Mouse (Mus musculus): ENCODE results near the gene Rpl29.

Rpl29 gene

DNA sequence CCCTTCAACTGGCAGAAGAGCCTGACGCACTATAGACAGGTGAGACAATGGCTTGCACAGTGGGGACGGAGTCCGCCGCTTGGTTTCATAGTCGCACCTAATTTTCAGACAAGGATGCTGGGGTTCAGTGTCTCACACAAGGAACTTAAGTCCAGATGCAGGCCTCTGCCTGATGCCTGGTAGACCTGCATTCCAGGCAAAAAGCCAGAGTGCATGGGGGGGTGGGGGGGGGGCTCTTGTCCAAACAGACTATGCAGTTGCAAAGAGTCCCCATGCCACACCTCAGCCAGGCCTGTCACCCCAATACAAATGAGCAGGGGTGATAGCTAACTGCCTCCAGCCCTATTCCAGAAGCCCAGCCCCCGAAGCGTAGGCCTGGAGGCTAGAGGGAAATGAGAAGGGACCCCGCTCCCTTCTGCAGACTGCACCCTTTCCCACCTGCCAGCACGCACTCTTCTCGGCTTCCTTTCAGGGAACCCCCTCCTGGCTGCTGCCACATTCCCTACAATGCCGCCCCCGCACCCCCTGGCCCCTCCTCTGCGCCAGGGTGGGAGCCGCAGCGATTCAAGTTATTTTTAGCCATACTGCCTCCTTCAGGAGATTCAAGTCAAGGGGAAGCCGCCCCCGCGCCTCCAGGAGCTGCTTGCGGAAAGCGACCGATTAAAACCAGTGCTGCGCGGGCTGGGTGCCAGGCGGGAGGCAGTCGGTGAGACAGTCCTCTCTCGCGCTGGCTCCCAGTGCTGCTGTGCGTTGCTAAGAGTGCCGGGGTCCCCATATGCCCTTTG is 11.2 kb upstream of the Rpl29 start:
- peak; percentile 76 for DNase-seq (ENCODE audit: low spot score)

DNA sequence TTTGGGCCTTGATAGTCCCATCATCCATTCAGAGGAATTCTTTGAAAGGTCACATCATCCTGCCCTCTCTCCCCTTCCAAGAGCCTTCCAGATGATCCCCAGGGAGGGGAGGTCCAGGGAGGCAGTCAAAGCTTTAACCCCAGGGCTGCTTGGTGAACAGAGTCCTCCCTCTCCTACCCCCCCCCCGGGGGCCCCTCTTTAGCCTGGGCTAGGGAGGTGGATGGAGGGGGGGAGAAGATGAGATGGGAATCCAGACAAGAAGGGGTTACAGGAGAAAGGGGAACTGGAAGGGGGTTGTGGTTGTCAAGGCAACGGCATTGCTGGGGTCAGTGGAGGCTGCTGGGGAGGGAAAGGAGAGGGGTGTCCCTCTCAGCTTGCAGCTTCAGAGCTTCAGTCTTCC is 8.6 kb upstream of the Rpl29 start:
- no peak for DNase-seq (ENCODE audit: low spot score)

DNA sequence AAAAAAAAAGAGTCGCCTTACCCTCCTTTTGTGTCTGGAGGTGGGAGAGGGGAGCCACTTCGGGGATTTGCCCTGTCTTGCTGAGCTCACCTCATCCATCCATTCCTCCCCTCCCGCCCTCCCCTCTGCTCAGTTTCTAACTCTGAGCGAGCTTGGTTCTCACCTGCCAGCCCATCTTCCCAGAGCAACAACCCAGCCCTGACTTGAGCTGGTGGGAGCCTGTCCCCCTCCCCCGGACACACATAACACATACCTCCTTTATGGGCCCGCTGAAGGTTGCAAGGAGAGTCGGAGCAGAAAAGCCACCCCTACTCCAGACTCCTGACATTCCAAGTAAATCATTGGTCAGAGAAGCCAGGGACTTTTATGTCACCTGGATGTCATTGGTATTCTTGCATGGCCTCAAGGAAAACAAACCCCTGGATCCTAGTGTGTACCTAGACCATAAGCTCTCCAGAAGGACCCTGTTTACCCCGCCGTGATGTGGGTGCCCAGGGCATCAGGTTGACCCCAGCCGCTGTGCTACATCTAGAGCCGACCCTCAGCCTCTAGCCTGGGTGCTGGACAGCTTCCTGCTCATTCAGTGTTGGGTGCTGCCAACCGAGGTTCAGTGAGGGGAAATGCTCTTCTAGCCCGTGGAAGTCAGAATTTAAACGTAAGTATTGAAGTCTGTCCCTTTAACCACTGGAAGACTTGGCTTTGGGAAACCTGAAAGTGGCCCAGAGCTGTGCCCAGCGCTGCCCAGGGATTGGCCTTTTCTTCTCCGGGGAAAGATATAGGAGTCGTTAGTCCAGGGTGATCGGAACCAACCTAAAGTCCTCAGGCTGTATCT is 8.0 kb upstream of the Rpl29 start:
- DNase-seq (ENCODE audit: low spot score): no peak

DNA sequence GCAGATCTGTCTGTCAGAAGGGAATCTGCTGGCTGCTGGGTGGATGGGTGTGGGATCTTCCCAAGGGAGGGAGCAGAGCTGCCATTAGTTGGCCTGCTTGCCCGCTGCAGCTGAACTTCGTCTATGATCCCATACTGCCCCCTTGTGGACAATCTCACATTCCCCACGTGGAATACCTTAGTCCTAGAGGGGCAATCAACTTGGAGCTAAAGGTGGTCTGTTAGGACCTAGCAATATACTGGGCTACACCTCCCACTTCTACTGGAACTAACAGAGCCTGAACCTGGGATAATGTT is 7.4 kb upstream of the Rpl29 start:
- DNase-seq (ENCODE audit: low spot score): peak; percentile 88

DNA sequence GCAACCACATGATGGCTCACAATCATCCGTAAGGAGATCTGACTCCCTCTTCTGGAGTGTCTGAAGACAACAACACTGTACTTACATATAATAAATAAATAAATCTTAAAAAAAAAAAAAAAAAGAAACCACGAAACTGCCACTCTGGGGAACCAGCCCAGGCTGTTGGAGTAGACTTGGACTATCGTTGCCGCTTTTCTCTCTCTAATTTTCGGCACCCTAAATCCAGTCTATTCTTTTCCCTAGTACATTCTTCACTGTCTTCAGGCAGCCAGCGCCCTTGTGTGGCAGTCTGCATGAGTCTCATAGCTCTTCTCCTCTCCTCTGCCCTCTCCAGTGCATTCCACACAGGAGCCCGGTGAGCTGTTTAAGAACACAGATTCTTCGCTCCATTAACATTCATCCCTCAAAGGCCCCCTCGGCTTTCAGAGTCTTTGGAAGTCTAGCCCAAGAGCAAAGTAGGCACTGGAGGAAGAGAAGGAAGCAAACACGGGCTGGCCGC is 484 bp upstream of the Rpl29 start:
- DNase-seq (ENCODE audit: low spot score): no peak

DNA sequence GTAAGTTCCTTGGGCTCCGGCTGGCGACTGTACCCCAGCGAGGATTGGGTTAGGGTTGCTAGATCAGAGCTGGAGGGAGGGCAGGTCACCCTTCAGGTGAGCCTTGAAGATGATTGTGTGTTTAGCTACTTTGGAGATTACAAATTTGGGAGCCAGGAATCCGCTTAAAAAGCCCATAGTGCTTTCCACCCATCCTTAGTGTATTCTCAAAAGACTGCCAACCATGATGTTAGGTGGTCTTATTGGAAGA is 686 bp downstream of the Rpl29 start:
- no peak for DNase-seq (ENCODE audit: low spot score)

DNA sequence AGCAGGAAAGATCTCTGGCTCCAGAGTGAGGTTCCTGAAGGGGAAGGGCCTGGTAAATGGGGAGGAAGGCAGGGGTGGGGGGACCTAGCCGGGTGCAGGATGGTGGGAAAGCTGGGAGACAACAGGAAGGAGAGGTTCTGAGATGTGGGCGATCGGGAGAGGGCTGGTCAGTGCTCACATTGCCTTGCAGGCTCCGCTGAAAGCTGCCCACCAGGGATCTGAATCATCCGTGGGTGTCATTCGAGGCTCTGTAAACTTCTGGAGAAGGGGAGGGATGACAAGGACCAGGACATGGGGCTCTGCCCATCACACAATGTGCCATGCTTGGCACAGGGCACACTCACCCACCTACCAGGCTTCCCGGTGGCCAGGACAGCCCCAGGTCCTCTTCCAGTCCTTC is 4.1 kb downstream of the Rpl29 start:
- DNase-seq (ENCODE audit: low spot score): no peak

DNA sequence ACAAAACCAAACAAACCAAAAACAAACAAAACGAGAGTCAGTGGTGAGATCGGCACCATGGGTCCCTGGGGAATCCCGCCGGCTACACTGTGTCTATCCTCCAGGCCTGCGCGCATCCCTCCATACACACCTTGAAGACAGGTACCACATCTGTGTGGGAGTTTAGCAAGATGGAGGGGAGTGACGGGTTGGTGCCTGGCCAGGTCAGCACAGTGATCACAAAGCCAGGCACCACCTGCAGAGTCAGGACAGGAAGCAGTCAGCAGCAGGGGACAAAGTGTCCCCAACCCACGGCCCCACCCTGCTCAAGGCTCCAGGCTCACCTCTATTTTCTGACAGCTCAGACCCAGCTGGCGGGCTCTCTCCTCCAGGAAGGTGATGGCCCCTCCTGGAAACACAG is 7.3 kb downstream of the Rpl29 start:
- DNase-seq (ENCODE audit: low spot score): no peak

DNA sequence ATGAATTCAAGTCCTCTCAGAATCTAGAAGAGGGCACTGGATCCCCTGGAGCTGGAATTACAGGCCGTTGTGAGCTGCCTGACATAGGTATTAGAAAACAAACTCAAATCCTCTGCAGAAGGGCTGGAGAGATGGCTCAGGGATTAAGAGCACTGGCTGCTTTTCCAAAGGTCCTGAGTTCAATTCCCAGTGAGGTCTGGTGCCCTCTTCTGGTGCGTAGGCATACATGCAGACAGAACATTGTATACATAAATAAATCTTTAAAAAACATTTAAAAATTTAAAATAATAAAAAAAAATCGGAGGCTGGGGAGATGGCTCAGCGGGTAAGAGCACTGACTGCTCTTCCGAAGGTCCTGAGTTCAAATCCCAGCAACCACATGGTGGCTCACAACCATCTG is 13.4 kb downstream of the Rpl29 start:
- DNase-seq (ENCODE audit: low spot score): no peak

DNA sequence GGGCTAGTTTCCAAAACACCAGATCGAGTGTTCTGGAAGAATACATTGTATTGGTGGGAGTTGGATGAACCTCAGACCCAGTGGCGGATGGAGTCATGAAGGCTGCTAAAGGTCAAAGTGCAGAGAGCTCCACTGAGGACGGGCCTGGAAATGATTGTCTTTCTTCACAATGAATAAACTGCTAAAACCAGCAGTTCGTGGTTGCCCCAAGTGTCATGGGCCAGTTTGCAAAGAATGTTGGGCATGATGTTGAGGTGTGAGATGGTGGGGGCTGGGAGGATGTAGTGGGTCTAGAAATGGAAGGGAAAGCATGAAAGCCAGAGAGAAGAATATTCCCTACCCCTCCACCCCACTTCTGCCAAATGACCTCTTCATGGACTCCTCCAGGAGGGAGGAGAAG is 15.6 kb downstream of the Rpl29 start:
- no peak for DNase-seq (ENCODE audit: low spot score)

DNA sequence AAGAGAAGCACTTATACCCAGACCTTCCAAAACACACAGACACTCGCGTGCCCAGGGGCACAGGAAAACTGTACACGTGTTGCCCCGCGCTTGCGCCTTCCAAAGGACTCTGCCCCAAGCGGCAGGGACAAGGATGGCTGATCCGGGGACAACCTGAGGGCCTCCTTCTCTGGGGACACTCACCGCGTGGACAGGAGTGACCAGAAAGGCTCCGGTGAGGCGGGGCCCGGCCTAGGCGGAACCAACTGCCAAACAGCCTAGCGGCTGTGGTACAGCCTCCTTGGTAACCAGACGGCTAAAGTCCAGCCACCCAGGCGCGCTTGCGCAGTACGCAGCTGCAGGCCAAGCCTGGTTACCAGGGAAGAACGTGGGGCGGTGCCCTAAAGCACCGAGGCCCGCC is 18.1 kb downstream of the Rpl29 start, which contains the start of the genes Abhd14b and Abhd14a:
Gene Abhd14b, plus strand, starts transcription at position 112 of the 400 bp plus-strand sequence.
Gene Abhd14a, minus strand, starts transcription at position 331 of the 400 bp plus-strand sequence.
- DNase-seq (ENCODE audit: low spot score): peak; percentile 87

DNA sequence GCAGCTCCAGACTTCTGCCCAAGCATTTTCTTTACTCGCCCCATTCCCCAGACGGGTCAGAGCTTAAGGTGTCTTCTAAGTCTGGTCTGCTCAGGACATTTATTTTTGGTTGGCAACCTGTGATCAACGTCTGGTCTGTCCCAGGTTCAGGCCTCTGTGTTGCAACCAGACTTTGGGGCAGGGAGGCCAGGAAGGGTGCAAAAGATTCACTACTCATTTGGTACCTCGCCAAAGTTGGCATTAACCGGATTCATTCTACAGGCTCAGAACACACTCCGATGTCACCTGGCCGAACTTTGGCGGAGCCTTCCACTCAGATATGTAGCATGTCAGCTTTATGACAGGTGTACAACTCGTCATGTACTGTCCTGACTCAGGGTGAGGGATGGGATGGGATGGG is 18.7 kb downstream of the Rpl29 start:
- no peak for DNase-seq (ENCODE audit: low spot score)

DNA sequence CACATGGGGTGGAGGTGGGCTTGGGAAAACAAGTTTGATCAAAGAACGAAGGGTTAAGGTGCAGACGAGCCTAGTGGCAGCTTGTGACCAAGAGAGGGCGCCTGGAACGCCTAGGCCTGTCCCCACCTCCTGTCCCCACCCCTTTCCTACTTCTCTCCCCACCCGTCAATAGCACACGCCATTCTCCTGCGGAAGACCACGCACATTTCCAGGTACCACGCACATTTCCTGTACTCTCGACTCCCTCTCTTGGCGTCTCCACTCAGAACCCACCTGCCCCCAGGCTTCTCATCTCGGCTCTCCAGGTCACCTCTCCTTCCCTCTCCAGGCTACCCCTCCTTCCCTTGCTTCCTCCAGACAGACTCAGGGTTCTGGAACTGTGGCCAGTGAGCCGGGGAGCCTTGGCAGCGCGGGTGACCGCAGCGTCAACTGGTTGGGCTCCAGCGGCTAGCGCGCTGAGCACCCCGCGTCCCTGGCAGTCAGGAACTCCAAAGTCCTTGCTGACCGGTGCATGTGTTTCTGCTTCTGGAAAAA is 19.3 kb downstream of the Rpl29 start:
- peak; percentile 49 for DNase-seq (ENCODE audit: low spot score)

DNA sequence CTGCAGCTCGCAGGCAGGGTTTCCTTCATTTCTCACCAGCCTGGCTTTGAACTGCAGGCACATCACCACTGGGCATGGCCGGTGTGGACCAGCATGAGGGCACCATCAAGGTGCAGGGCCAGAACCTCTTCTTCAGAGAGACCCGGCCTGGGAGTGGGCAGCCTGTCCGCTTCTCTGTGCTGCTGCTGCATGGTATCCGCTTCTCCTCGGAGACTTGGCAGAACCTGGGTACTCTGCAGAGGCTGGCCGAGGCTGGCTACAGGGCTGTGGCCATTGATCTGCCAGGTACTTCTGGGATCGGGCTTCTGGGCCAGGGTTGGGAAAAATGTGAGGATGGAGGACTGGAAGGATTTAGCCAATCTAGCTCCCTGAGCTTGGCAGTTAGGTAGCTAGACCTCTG is 20.7 kb downstream of the Rpl29 start:
- DNase-seq (ENCODE audit: low spot score): no peak

DNA sequence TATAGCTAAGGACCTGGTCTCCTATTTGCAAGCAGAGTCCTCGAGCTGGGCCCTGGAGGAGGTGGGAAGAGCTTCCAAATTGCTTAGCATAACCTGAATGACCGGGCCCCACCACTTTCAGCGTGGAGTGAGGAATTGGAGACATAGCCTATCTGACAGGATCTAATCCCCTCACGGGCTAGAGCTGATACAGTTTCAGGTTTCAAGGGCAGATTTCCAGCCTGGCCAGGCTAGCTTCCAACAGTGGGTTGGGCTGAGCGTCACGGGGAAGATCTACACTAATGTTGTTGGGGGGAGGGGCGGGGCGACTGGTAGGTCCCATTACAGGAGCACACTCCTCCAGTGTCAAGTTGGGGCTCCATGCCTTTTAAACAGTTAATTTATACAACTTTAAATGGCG is 21.4 kb downstream of the Rpl29 start:
- peak; percentile 57 for DNase-seq (ENCODE audit: low spot score)

DNA sequence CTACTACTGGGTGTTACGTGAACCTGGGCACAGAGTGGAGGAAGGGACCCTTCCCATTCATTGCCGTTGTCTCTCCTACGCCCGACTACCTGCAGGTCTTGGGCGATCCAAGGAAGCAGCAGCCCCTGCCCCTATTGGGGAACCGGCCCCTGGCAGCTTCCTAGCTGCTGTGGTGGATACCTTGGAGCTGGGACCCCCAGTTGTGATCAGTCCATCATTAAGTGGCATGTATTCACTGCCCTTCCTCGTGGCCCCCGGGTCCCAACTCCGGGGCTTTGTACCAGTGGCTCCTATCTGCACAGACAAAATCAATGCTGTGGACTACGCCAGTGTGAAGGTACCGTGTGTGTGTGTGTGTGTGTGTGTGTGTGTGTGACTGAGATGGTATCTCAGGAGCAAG is 22.0 kb downstream of the Rpl29 start:
- DNase-seq (ENCODE audit: low spot score): no peak

DNA sequence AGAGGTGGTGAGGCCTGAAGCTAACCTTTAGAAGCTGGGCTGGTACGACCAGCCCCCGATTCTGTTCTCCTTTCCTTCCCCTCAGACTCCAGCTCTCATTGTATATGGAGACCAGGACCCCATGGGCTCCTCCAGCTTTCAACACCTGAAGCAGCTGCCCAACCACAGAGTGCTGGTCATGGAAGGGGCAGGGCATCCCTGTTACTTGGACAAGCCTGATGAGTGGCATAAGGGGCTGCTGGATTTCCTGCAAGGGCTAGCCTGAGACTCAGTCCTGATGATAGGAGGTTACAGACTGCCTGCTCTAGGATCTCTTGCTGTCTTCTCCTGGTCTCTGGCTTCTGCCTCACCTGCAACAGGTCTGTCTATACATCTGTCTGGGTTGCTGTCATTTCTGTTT is 22.6 kb downstream of the Rpl29 start:
- DNase-seq (ENCODE audit: low spot score): no peak

DNA sequence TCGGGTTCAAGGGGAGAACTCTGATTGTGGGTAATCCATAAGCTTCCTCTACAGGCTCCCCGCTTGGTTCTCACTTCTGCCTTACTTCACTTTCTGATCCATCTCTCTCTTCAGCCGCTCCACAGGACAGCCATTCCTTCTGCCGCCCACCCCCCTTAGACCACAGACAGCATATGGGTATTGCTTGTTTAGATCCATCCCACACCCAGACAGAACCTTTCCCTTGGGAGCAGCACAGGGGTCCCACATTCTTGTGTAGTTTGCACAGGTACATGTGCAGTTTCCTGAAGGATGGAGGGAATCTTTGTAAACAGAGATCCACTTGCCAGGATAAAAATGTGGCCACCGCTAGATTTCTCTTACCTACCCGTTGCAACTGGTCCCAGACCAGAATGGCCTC is 23.1 kb downstream of the Rpl29 start:
- DNase-seq (ENCODE audit: low spot score): no peak

DNA sequence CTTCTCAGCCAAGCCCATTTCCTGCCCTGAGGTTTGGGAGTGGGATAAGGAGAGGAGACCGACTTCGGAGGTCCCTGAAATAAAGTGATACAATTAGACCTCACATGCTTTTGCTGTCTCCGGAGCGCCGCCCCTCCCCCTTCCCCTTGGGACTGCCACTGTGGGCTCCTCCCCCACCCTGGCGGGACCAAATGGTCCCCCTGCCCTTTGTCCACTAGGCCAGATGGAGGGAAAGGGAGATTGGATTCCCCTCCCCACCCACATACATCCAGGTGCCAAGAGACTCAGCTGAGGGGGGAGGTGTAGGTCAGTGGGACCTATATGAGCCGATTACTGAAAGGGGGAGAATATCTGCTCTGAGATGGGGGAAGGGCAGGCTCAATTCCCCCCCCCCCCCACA is 23.6 kb downstream of the Rpl29 start:
- no peak for DNase-seq (ENCODE audit: low spot score)

DNA sequence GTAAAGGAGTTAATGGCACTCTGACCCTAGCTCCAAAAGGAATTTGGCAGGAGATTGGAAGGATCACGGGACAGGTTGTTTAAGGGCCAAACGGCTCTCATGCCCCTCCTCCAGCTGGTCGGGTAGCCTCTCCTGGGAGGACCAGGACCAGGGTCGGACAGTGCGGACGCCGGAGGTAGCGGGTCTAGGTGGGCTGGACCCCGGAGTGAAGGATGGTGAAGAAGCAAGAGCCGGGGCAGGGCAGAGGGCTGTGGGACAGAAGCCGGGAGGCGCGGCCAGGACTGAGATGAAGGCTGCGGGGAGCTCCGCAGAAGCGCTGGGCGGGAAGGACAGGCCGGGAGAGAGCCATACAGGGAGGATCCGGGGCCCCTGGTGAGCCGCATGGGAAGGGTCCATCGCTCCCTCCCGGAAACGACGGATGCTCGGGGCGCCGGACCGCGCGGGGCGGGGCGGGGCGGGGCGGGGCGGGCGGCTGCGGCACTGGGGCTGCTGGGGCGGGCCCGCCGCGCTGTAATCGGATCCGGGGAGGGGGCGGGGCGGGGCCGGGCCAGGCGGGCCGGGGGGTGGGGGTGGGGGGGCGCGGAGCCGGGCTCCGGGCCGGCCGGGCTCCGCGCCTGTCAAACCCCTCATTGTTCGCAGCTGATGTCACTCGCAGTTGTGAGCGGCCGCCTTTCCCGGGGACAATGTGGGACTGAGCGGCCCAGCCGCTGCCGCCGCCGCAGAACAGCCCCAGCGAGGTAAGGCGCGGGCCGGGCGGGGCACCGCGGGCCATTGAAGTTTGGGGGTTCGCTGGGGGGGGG is 24.2 kb downstream of the Rpl29 start, which contains the start of gene Pcbp4:
Gene Pcbp4, plus strand, starts transcription at position 21 of the 800 bp plus-strand sequence.
- peak; percentile 48 for DNase-seq (ENCODE audit: low spot score)

DNA sequence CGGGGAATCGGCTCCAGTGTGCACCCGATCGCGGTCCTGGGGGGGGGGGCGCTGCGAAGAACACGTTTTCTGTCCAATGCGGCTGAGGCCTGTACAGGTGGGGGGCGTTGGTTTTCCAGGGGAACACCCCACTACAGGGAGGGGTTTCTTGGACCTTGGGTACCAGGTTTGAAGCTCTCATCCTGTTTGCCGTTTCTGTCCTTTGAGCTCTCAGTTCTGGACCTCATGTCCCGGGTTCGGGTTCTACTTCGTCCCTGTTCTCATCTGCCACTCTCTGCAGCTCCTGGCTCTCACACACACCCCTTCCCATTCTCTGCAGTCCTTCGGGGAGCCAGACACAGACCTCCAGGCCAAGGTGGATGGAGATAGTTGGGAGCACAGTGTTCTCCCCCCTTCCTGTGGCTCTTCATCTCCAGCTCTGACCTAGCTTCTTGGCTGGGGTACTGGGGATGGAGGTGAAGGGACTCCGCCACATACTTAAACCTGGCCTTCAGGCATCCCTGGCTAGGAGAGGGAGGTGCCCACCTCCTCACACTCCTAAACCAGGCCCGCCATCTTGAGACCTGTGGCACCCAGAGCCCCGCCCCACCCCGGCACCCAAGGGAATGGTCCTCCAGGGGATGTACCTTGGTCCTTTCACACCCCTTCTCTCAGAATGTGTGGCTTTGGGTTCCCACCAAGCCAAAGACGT is 25.0 kb downstream of the Rpl29 start:
- no peak for DNase-seq (ENCODE audit: low spot score)

All from ovary, postnatal 14 days (tissue).